Mouse (Mus musculus) lung, postnatal 0 days (tissue): ENCODE measurements around the gene Rplp0.

Experiments used
- CTCF ChIP-seq: IDR thresholded peaks from 2 replicates; pipeline ENCODE4 v1.5.1; 2016; ENCODE audit warnings: antibody characterized with exemption, mild to moderate bottlenecking
- EP300 ChIP-seq: IDR thresholded peaks from 2 replicates; pipeline ENCODE4 v1.6.1; 2016; ENCODE audit warnings: antibody characterized with exemption, mild to moderate bottlenecking, control low read depth

DNA sequence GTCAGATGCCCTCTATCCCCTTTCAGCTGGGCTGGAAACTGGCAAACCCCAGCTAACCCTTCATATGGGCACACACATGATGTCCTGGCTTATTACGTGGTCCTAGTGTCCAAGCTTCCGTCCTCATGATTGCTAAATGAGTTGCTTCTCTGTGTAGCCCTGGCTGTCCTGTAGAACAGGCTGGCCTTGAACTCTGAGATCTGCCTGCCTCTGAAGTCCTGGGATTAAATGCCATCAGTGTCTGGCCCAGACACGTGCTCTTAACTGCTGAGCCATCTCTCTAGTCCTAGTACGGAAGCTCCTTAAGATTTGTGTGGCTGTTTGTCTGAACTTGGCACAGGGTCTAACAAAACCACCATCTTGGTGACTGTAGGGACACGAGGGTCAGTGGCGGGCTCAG lies 44.3 kb downstream of the Rplp0 start:
- no peak for TF ChIP-seq CTCF
- no peak for TF ChIP-seq EP300
